Mouse (Mus musculus) embryonic fibroblast, embryonic 13.5 days (primary cell): ENCODE results near the gene Rgs6.

Source experiments
- CTCF ChIP-seq: IDR thresholded peaks from 2 replicates; pipeline ENCODE4 v1.5.1; 2011; ENCODE audit warnings: mild to moderate bottlenecking, control low read depth, low read length, moderate library complexity, borderline replicate concordance; ENCODE audit not compliant: insufficient read depth
- POLR2A ChIP-seq: IDR thresholded peaks from 2 replicates; pipeline ENCODE4 v1.6.1; 2011; ENCODE audit warnings: low read depth, mild to moderate bottlenecking, control low read depth, low read length, moderate library complexity

- TF ChIP-seq POLR2A: no peak
- TF ChIP-seq CTCF: no peak
Observed at GRCm38 (mm10) chr12:82751846-82752245, 163.8 kb downstream of the Rgs6 start.
